ENCODE assay signal across 9 mouse cellular contexts in genomic region chr11:117314026-117314425, GRCm38 (mm10).
A peak's percentile ranks its signal among the peaks of the same experiment; 100 is the strongest.
DNase-seq lines count a peak whose midpoint lies in the region; ATAC-seq and TF ChIP-seq lines count a peak whose summit lies in the region.
"Had no signal": no experiment of that assay in that cellular context is flagged by ENCODE, and none has a peak within 500 bp of the region (broad histone marks: within the 10 kb centered on the region; RNA-seq: fewer than 3 reads in every experiment).

No protein-coding gene starts in this region.

- ATAC-seq in CD4-positive, CD25-positive, alpha-beta regulatory T cell, adult 4 months: no peak
- no peak for ATAC-seq in liver, embryonic 12.5 days
- ATAC-seq in stomach, postnatal 0 days (ENCODE audit: low FRiP score, low TSS enrichment): no peak

- H3K4me2 ChIP-seq in liver, embryonic 12.5 days: no peak overlapping the region
- H3K4me2 ChIP-seq in stomach, postnatal 0 days (replicated peaks; ENCODE audit: low read depth): no peak overlapping the region
- H3K4me2 ChIP-seq: hindbrain, embryonic 15.5 days had no signal

- DNase-seq in CD4-positive, CD25-positive, alpha-beta regulatory T cell, adult 2 months (ENCODE audit: low read depth, low spot score): peak; percentile 75
- DNase-seq in liver, adult 2 months (ENCODE audit: extremely low read depth, low read depth, low spot score): peak; percentile 88
- DNase-seq in gastrocnemius, postnatal 25 days: peak; percentile 67
- DNase-seq in stomach, postnatal 0 days (ENCODE audit: low spot score): no peak
- no peak for DNase-seq in cerebellum, adult 11 months
- no peak for DNase-seq in right cerebral cortex, adult 18-20 months

- peak; percentile 81 for TF ChIP-seq CTCF in liver, adult 2 months (IDR thresholded peaks at IDR 0.05; ENCODE audit: low read depth, low read length)
- TF ChIP-seq CTCF in stomach, postnatal 0 days (IDR thresholded peaks at IDR 0.05; ENCODE audit: low read depth): peak; percentile 64

- peaks cover 49% of the 10 kb centered on the region; the same call in 1 of the 2 replicates for H3K79me2 ChIP-seq in liver, adult 2 months (ENCODE audit: control insufficient read depth, insufficient read depth, low read length)

- no peaks in the 10 kb centered on the region for H3K27me3 ChIP-seq in liver, adult 2 months (ENCODE audit: control insufficient read depth, insufficient read depth, low read length)
- 0 out of 2 replicates have a peak, but pooled peaks cover 4% of the 10 kb centered on the region for H3K27me3 ChIP-seq in liver, embryonic 12.5 days (replicated peaks)
- no peaks in the 10 kb centered on the region for H3K27me3 ChIP-seq in stomach, postnatal 0 days (ENCODE audit: control insufficient read depth, insufficient read depth, low read length)
- H3K27me3 ChIP-seq: hindbrain, embryonic 15.5 days had no signal

- H3K9me3 ChIP-seq in liver, embryonic 12.5 days (replicated peaks): no peaks in the 10 kb centered on the region
- no peaks in the 10 kb centered on the region for H3K9me3 ChIP-seq in stomach, postnatal 0 days (ENCODE audit: control insufficient read depth, low read length)
- H3K9me3 ChIP-seq: hindbrain, embryonic 15.5 days had no signal

- TF ChIP-seq POLR2A in liver, adult 2 months (IDR thresholded peaks at IDR 0.05; ENCODE audit: extremely low read depth, insufficient read depth, low read length): no peak

- H3K27ac ChIP-seq in liver, adult 2 months (replicated peaks; ENCODE audit: insufficient read depth, low read depth, low read length): peak overlapping the region; percentile 50
- no peak overlapping the region for H3K27ac ChIP-seq in liver, embryonic 12.5 days
- H3K27ac ChIP-seq in stomach, postnatal 0 days (replicated peaks): no peak overlapping the region
- H3K27ac ChIP-seq: hindbrain, embryonic 15.5 days had no signal

- H3K36me3 ChIP-seq in liver, adult 2 months (ENCODE audit: control insufficient read depth, insufficient read depth, low read length): no peaks in the 10 kb centered on the region
- no peaks in the 10 kb centered on the region for H3K36me3 ChIP-seq in liver, embryonic 12.5 days
- H3K36me3 ChIP-seq in stomach, postnatal 0 days (ENCODE audit: control insufficient read depth, insufficient read depth, low read length): no peaks in the 10 kb centered on the region
- H3K36me3 ChIP-seq: hindbrain, embryonic 15.5 days had no signal

- no peak overlapping the region for H3K4me3 ChIP-seq in liver, adult 2 months (ENCODE audit: insufficient read depth, low read depth, low read length)
- no peak overlapping the region for H3K4me3 ChIP-seq in liver, embryonic 12.5 days
- H3K4me3 ChIP-seq in stomach, postnatal 0 days (ENCODE audit: low read depth, low read length): no peak overlapping the region
- H3K4me3 ChIP-seq: hindbrain, embryonic 15.5 days had no signal

- TF ChIP-seq EP300 in stomach, postnatal 0 days (optimal IDR thresholded peaks at IDR 0.05): no peak

- WGBS in liver, adult 2 months: 41% methylated on average over 7 of the region's 7 CpGs
- 75% methylated on average over 7 of the region's 7 CpGs for WGBS in liver, embryonic 12.5 days (ENCODE audit: insufficient replicate concordance)
- 69% methylated on average over 7 of the region's 7 CpGs for WGBS in stomach, postnatal 0 days

- H3K4me1 ChIP-seq in liver, adult 2 months (ENCODE audit: control insufficient read depth, insufficient read depth, low read length): peaks cover 82% of the 10 kb centered on the region
- peaks cover 88% of the 10 kb centered on the region for H3K4me1 ChIP-seq in liver, embryonic 12.5 days
- peaks cover 48% of the 10 kb centered on the region for H3K4me1 ChIP-seq in stomach, postnatal 0 days (replicated peaks; ENCODE audit: control insufficient read depth, insufficient read depth)

- no peak overlapping the region for H3K9ac ChIP-seq in liver, adult 2 months (ENCODE audit: low read depth, low read length)
- no peak overlapping the region for H3K9ac ChIP-seq in liver, embryonic 12.5 days
- H3K9ac ChIP-seq in stomach, postnatal 0 days (ENCODE audit: low read length): no peak overlapping the region
- H3K9ac ChIP-seq: hindbrain, embryonic 15.5 days had no signal

Comparison
In these comparisons a context has a peak if more than half of its experiments do, and no peak if none do; other contexts are left out.
1. DNase-seq: peak in CD4-positive, CD25-positive, alpha-beta regulatory T cell, adult 2 months (single experiment), liver, adult 2 months (single experiment) and gastrocnemius, postnatal 25 days (single experiment); none in stomach, postnatal 0 days (single experiment), cerebellum, adult 11 months (single experiment) and right cerebral cortex, adult 18-20 months (single experiment).